Mouse (Mus musculus) liver, adult 10 weeks (tissue): Measurements from ENCODE around the gene Olfr187. TPM values are rescaled to one million over a fixed set of nuclear protein-coding genes. Genes with fewer than 3 reads are reported as not detected.

Source experiments
- polyA plus RNA-seq: library from polyadenylated mRNA; stranded (reverse); fragments of 350-450 nt; fragmentation: Illumina TruSeq; extraction: RNeasy Lipid Tissue Mini Kit (QIAGEN cat#74804); gene quantifications from one replicate; pipeline ENCODE4 v1.2.3, GENCODE M21; 2014; ENCODE audit warnings: low read depth, low replicate concordance

Olfr187 gene
- not detected for polyA plus RNA-seq

GRCm38 (mm10) chr16:59039710-59040109, at the start of gene Olfr187:
Olfr187 (minus strand) TSS chr16:59039767.

GRCm38 (mm10) chr16:59077905-59078304, 38.3 kb upstream of the Olfr187 start, which contains the start of gene Olfr190:
Olfr190 (minus strand) TSS chr16:59078005.

GRCm38 (mm10) chr16:59030191-59030590, 9.4 kb downstream of the Olfr187 start, which contains the start of gene Olfr186:
Olfr186 (minus strand) TSS chr16:59030291.

GRCm38 (mm10) chr16:58995057-58995456, 44.5 kb downstream of the Olfr187 start, which contains the start of gene Olfr183:
Olfr183 (plus strand) TSS chr16:58995357.

Other genes with a start within 250 kb of the Olfr187 start
- not detected for gene Olfr173, start 239.5 kb downstream of the Olfr187 start, polyA plus RNA-seq
- gene Olfr175-ps1, start 213.0 kb downstream of the Olfr187 start, polyA plus RNA-seq, result not detected
- gene Olfr177, start 165.0 kb downstream of the Olfr187 start, polyA plus RNA-seq, result not detected
- gene Olfr178, start 147.7 kb downstream of the Olfr187 start, polyA plus RNA-seq, result not detected
- not detected for gene Olfr181, start 111.0 kb downstream of the Olfr187 start, polyA plus RNA-seq
- not detected for gene Olfr180, start 110.4 kb downstream of the Olfr187 start, polyA plus RNA-seq
- gene Olfr183, start 44.4 kb downstream of the Olfr187 start, polyA plus RNA-seq, result not detected
- not detected for gene Olfr186, start 9.5 kb downstream of the Olfr187 start, polyA plus RNA-seq
- gene Olfr190, start 38.2 kb upstream of the Olfr187 start, polyA plus RNA-seq, result not detected
- gene Olfr191, start 50.1 kb upstream of the Olfr187 start, polyA plus RNA-seq, result not detected
- not detected for gene Olfr193, start 72.1 kb upstream of the Olfr187 start, polyA plus RNA-seq
- not detected for gene Olfr194, start 81.3 kb upstream of the Olfr187 start, polyA plus RNA-seq
- gene Olfr195, start 107.3 kb upstream of the Olfr187 start, polyA plus RNA-seq, result not detected
- not detected for gene Olfr196, start 130.7 kb upstream of the Olfr187 start, polyA plus RNA-seq
- gene Olfr198, start 163.8 kb upstream of the Olfr187 start, polyA plus RNA-seq, result not detected
- not detected for gene Olfr199, start 180.0 kb upstream of the Olfr187 start, polyA plus RNA-seq
- not detected for gene Olfr201, start 232.9 kb upstream of the Olfr187 start, polyA plus RNA-seq
- not detected for gene Olfr202, start 247.0 kb upstream of the Olfr187 start, polyA plus RNA-seq